Mouse (Mus musculus) kidney, embryonic 15.5 days (tissue): ENCODE results near the gene Ncl. TPM values are rescaled to one million over a fixed set of nuclear protein-coding genes. Genes with fewer than 3 reads are reported as not detected.
"Not testable (repeated sequence)": the region's sequence is repeated elsewhere in the genome, so short reads cannot be mapped to it uniquely, and the experiment has no call there.

Experiments
- ATAC-seq: fragments of 200-750 bp; cut with Nextera tagmentation; replicated peaks from 2 replicates; pipeline ENCODE4 v1.8.0; 2017; ENCODE audit warnings: moderate TSS enrichment; ENCODE audit not compliant: low FRiP score
- H3K27ac ChIP-seq: fragments of 300-500 bp; sonication (generic); 2 replicates; pipeline ENCODE4 v1.5.1; 2015; ENCODE audit warnings: mild to moderate bottlenecking, inconsistent platforms
- H3K27me3 ChIP-seq: fragments of 300-500 bp; sonication (generic); 2 replicates; pipeline ENCODE4 v1.6.1; 2015; ENCODE audit warnings: inconsistent platforms
- H3K36me3 ChIP-seq: fragments of 300-500 bp; sonication (generic); 2 replicates; pipeline ENCODE4 v1.6.1; 2015; ENCODE audit warnings: inconsistent platforms
- H3K4me1 ChIP-seq: fragments of 300-500 bp; sonication (generic); 2 replicates; pipeline ENCODE4 v1.6.1; 2015; ENCODE audit warnings: inconsistent platforms
- H3K4me2 ChIP-seq: fragments of 300-500 bp; sonication (generic); 2 replicates; pipeline ENCODE4 v1.6.1; 2015; ENCODE audit warnings: moderate library complexity, mild to moderate bottlenecking, inconsistent platforms
- H3K4me3 ChIP-seq: fragments of 300-500 bp; sonication (generic); replicated peaks from 2 replicates; pipeline ENCODE4 v1.5.1; 2015; ENCODE audit warnings: mild to moderate bottlenecking, inconsistent platforms
- H3K9ac ChIP-seq: fragments of 300-500 bp; sonication (generic); 2 replicates; pipeline ENCODE4 v1.6.1; 2015; ENCODE audit warnings: mild to moderate bottlenecking, inconsistent platforms
- H3K9me3 ChIP-seq: fragments of 300-500 bp; sonication (generic); replicated peaks from 2 replicates; pipeline ENCODE4 v1.6.1; 2016; ENCODE audit warnings: inconsistent platforms
- WGBS: fragments of 180-500 bp; shearing (Covaris S2); methylation state at CpG from one replicate; pipeline ENCODE4 v1.1.7; 2015; ENCODE audit warnings: mixed read lengths; 5-methylcytosine and 5-hydroxymethylcytosine counted together
- polyA plus RNA-seq: library from polyadenylated mRNA; unstranded; fragments of >200 nt; fragmentation: Nextera tagmentation; extraction: Ambion mirVana; gene quantifications from 2 replicates; pipeline ENCODE4 v1.2.1, GENCODE M21; 2015

The Ncl gene
- polyA plus RNA-seq, 1 experiment from 2014 or later = 531 TPM

GRCm38 (mm10) chr1:86343969-86344861 lies 15.0 kb downstream of the Ncl start:
- H3K4me1 ChIP-seq = no peaks in the 10 kb centered on the region; the same call in 1 of the 2 replicates
- no peaks in the 10 kb centered on the region for H3K27me3 ChIP-seq
- no peak overlapping the region for H3K9ac ChIP-seq
- no peaks in the 10 kb centered on the region for H3K9me3 ChIP-seq
- H3K36me3 ChIP-seq = peaks cover 35% of the 10 kb centered on the region
- WGBS = 67% methylated on average over 4 of the region's 4 CpGs
- ATAC-seq = no peak
- H3K4me2 ChIP-seq = no peak overlapping the region
- no peak overlapping the region for H3K27ac ChIP-seq
- H3K4me3 ChIP-seq = no peak overlapping the region

- no peak for ATAC-seq
- H3K27ac ChIP-seq = no peak overlapping the region
- no peak overlapping the region for H3K4me2 ChIP-seq
- H3K27me3 ChIP-seq = no peaks in the 10 kb centered on the region
- H3K4me3 ChIP-seq = no peak overlapping the region
- no peaks in the 10 kb centered on the region for H3K9me3 ChIP-seq
- no peaks in the 10 kb centered on the region for H3K4me1 ChIP-seq
- no peak overlapping the region for H3K9ac ChIP-seq
- H3K36me3 ChIP-seq = peaks cover 25% of the 10 kb centered on the region
- 95% methylated on average over 1 of the region's 1 CpGs for WGBS
Observed at GRCm38 (mm10) chr1:86343087-86343645, 16.0 kb downstream of the Ncl start.

- Histone ChIP-seq H3K27ac (no peak overlapping the region), H3K4me3 (no peak overlapping the region), H3K4me1 (no peaks in the 10 kb centered on the region), H3K9me3 (no peaks in the 10 kb centered on the region), H3K36me3 (peaks cover 17% of the 10 kb centered on the region), H3K27me3 (no peaks in the 10 kb centered on the region), H3K4me2 (no peak overlapping the region), H3K9ac (no peak overlapping the region)
- no peak for ATAC-seq
- 90% methylated on average over 2 of the region's 2 CpGs for WGBS
Observed at GRCm38 (mm10) chr1:86342371-86342770, 16.8 kb downstream of the Ncl start.

- not testable (repeated sequence) for H3K27ac ChIP-seq, H3K9me3 ChIP-seq, H3K27me3 ChIP-seq, H3K4me2 ChIP-seq, H3K4me1 ChIP-seq, ATAC-seq, H3K36me3 ChIP-seq, H3K9ac ChIP-seq, H3K4me3 ChIP-seq
- WGBS = 87% methylated on average over 2 of the region's 2 CpGs
Observed at GRCm38 (mm10) chr1:86341096-86341495, 18.1 kb downstream of the Ncl start.

GRCm38 (mm10) chr1:86339156-86339812 lies 19.9 kb downstream of the Ncl start:
- Histone ChIP-seq H3K36me3 (no peaks in the 10 kb centered on the region), H3K9me3 (no peaks in the 10 kb centered on the region), H3K4me3 (no peak overlapping the region), H3K27me3 (no peaks in the 10 kb centered on the region), H3K27ac (no peak overlapping the region), H3K4me2 (no peak overlapping the region), H3K9ac (no peak overlapping the region), H3K4me1 (no peaks in the 10 kb centered on the region)
- peak; percentile 61; the same call in 1 of the 2 replicates for ATAC-seq
- 30% methylated on average over 4 of the region's 4 CpGs for WGBS

- no peaks in the 10 kb centered on the region for H3K36me3 ChIP-seq
- no peak overlapping the region for H3K4me3 ChIP-seq
- no peak overlapping the region for H3K4me2 ChIP-seq
- no peaks in the 10 kb centered on the region for H3K4me1 ChIP-seq
- no peaks in the 10 kb centered on the region for H3K9me3 ChIP-seq
- no peak for ATAC-seq
- no peaks in the 10 kb centered on the region for H3K27me3 ChIP-seq
- H3K27ac ChIP-seq = no peak overlapping the region
- WGBS = 30% methylated on average over 2 of the region's 2 CpGs
- H3K9ac ChIP-seq = no peak overlapping the region
Observed at GRCm38 (mm10) chr1:86336330-86336729, 22.9 kb downstream of the Ncl start.

GRCm38 (mm10) chr1:86320822-86321413 lies 38.3 kb downstream of the Ncl start:
- ATAC-seq = no peak
- Histone ChIP-seq H3K9me3 (no peaks in the 10 kb centered on the region), H3K36me3 (no peaks in the 10 kb centered on the region), H3K27ac (no peak overlapping the region), H3K4me1 (no peaks in the 10 kb centered on the region), H3K4me2 (no peak overlapping the region), H3K27me3 (no peaks in the 10 kb centered on the region), H3K4me3 (no peak overlapping the region), H3K9ac (no peak overlapping the region)
- WGBS = 91% methylated on average over 7 of the region's 8 CpGs

- Histone ChIP-seq H3K27ac (no peak overlapping the region), H3K27me3 (no peaks in the 10 kb centered on the region), H3K4me2 (peak overlapping the region; percentile 35; the same call in 1 of the 2 replicates), H3K4me1 (peaks cover 20% of the 10 kb centered on the region), H3K36me3 (no peaks in the 10 kb centered on the region), H3K4me3 (no peak overlapping the region), H3K9me3 (no peaks in the 10 kb centered on the region), H3K9ac (no peak overlapping the region)
- no peak for ATAC-seq
- WGBS = 35% methylated on average over 15 of the region's 15 CpGs
Observed at GRCm38 (mm10) chr1:86313772-86314125, 45.5 kb downstream of the Ncl start.

GRCm38 (mm10) chr1:86313096-86313771 lies 46.0 kb downstream of the Ncl start:
- H3K4me3 ChIP-seq = no peak overlapping the region
- H3K4me2 ChIP-seq = peak overlapping the region; percentile 35; the same call in 1 of the 2 replicates
- H3K27me3 ChIP-seq = no peaks in the 10 kb centered on the region
- H3K9ac ChIP-seq = no peak overlapping the region
- peaks cover 21% of the 10 kb centered on the region for H3K4me1 ChIP-seq
- WGBS = 50% methylated on average over 16 of the region's 16 CpGs
- H3K36me3 ChIP-seq = no peaks in the 10 kb centered on the region
- H3K27ac ChIP-seq = no peak overlapping the region
- no peaks in the 10 kb centered on the region for H3K9me3 ChIP-seq
- ATAC-seq = 0 out of 2 replicates have a peak, but pooled peaks have one; percentile 29

- no peaks in the 10 kb centered on the region for H3K27me3 ChIP-seq
- ATAC-seq = no peak
- H3K4me3 ChIP-seq = no peak overlapping the region
- H3K4me2 ChIP-seq = no peak overlapping the region
- H3K36me3 ChIP-seq = no peaks in the 10 kb centered on the region
- H3K27ac ChIP-seq = no peak overlapping the region
- no peak overlapping the region for H3K9ac ChIP-seq
- 79% methylated on average over 3 of the region's 3 CpGs for WGBS
- H3K4me1 ChIP-seq = peaks cover 25% of the 10 kb centered on the region
- H3K9me3 ChIP-seq = no peaks in the 10 kb centered on the region
Observed at GRCm38 (mm10) chr1:86312269-86312668, 46.9 kb downstream of the Ncl start.

GRCm38 (mm10) chr1:86311467-86312005 lies 47.7 kb downstream of the Ncl start:
- Histone ChIP-seq H3K4me1 (peaks cover 25% of the 10 kb centered on the region), H3K27me3 (no peaks in the 10 kb centered on the region), H3K4me2 (no peak overlapping the region), H3K27ac (peak overlapping the region; percentile 51), H3K9ac (no peak overlapping the region), H3K36me3 (no peaks in the 10 kb centered on the region), H3K9me3 (no peaks in the 10 kb centered on the region), H3K4me3 (no peak overlapping the region)
- WGBS = 26% methylated on average over 10 of the region's 10 CpGs
- peak; percentile 47; the same call in 1 of the 2 replicates for ATAC-seq
